Mouse (Mus musculus): ENCODE measurements around the gene Lhfpl5.

DNA sequence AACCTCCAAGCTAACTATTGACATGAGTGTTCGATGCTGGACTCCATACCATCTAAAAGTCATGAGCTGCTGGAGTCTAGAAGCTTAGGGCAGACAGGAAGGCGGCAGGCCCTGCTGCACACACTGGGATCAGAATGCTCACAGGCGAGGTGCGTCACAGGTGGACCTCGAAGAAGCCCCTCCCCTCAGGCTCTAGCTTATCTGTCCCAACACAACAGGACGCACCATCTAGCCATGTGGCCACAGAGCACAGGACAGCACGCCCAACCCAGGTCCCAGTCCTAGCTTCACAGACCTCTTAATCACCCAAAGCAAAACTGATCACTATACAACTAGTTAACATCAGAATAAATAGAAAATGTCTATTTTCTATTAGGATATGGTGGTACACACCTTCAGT lies 42.7 kb downstream of the Lhfpl5 start:
- TF ChIP-seq POLR2A (IDR thresholded peaks at IDR 0.05; ENCODE audit: insufficient read depth, low read depth, low read length) (no peak), CTCF (IDR thresholded peaks at IDR 0.05) (no peak), EP300 (IDR thresholded peaks at IDR 0.05; ENCODE audit: insufficient read depth, low read depth, low read length) (no peak)

Data from heart, adult 2 months (tissue).